Mouse (Mus musculus) CH12.LX (cell line): Measurements from ENCODE around the gene Sp7. TPM values are rescaled to one million over a fixed set of nuclear protein-coding genes. Genes with fewer than 3 reads are reported as not detected.

Source experiments
- DNase-seq: peaks from one replicate; pipeline ENCODE4 v3.0.0-alpha.2; 2013; ENCODE audit errors: extremely low read depth
- H3K27ac ChIP-seq: 2 replicates; pipeline ENCODE4 v1.5.1; 2012; ENCODE audit warnings: low read depth, mild to moderate bottlenecking, control low read depth, moderate library complexity; ENCODE audit not compliant: insufficient read depth
- H3K27me3 ChIP-seq: replicated peaks from 2 replicates; pipeline ENCODE3; 2012; ENCODE audit warnings: inconsistent platforms
- H3K36me3 ChIP-seq, 2 experiments: replicated peaks in 1 of 2; 2 replicates each; pipeline versions ENCODE3 to v1.6.1; 2012; ENCODE audit warnings: inconsistent platforms in 1 of 2, low read length in 1 of 2, mild to moderate bottlenecking in 1 of 2, mixed read lengths in 1 of 2, moderate library complexity in 1 of 2; ENCODE audit not compliant: control insufficient read depth in 1 of 2, insufficient read depth in 1 of 2
- H3K4me1 ChIP-seq, 2 experiments: 2 replicates each; pipeline ENCODE4 v1.6.1; 2012; ENCODE audit warnings: inconsistent platforms in 1 of 2, moderate library complexity in 1 of 2; ENCODE audit not compliant: insufficient read depth in 2 of 2, control insufficient read depth in 1 of 2
- H3K4me2 ChIP-seq: 2 replicates; pipeline ENCODE4 v1.6.1; 2012; ENCODE audit warnings: low read depth, mild to moderate bottlenecking, control low read depth; ENCODE audit not compliant: poor library complexity, insufficient read depth, severe bottlenecking
- H3K4me3 ChIP-seq, 3 experiments: fragments of 150-350 bp in 1 of 3; sonication (generic) in 1 of 3; replicated peaks in 1 of 3; 2 replicates each; pipeline versions ENCODE3 to v1.5.1; 2011 to 2012; ENCODE audit warnings: low read depth in 2 of 3, low read length in 2 of 3, mild to moderate bottlenecking in 2 of 3, moderate library complexity in 2 of 3, control low read depth in 1 of 3, improper control_type of control experiment in 1 of 3, inconsistent platforms in 1 of 3, mixed read lengths in 1 of 3; ENCODE audit not compliant: poor library complexity in 1 of 3
- H3K79me2 ChIP-seq: replicated peaks from 2 replicates; pipeline ENCODE4 v1.6.1; 2012; ENCODE audit warnings: mild to moderate bottlenecking, moderate library complexity; ENCODE audit not compliant: control insufficient read depth, poor library complexity, insufficient read depth, severe bottlenecking; ENCODE audit errors: extremely low read depth
- H3K9ac ChIP-seq: 2 replicates; pipeline ENCODE4 v1.6.1; 2012; ENCODE audit warnings: low read depth, mild to moderate bottlenecking, control low read depth, moderate library complexity; ENCODE audit not compliant: insufficient read depth
- H3K9me3 ChIP-seq: replicated peaks from 2 replicates; pipeline ENCODE3; 2012; ENCODE audit warnings: low read length, inconsistent platforms, mixed read lengths
- BHLHE40 ChIP-seq: IDR thresholded peaks from 2 replicates; pipeline ENCODE4 v1.6.1; 2011; ENCODE audit warnings: mild to moderate bottlenecking, low read depth, low read length, improper control_type of control experiment
- CHD1 ChIP-seq: IDR thresholded peaks from 2 replicates; pipeline ENCODE4 v1.6.1; 2012; ENCODE audit warnings: low read depth, low read length, improper control_type of control experiment, inconsistent platforms
- CHD2 ChIP-seq: IDR thresholded peaks from 2 replicates; pipeline ENCODE4 v1.6.1; 2011; ENCODE audit warnings: low read length, improper control_type of control experiment
- CTCF ChIP-seq, 2 experiments: IDR thresholded peaks in 1 of 2; conservative IDR thresholded peaks in 1 of 2; 2 replicates each; pipeline ENCODE4 v1.5.1; 2011 to 2012; ENCODE audit warnings: low read depth in 2 of 2, low read length in 2 of 2, improper control_type of control experiment in 1 of 2, inconsistent platforms in 1 of 2, mild to moderate bottlenecking in 1 of 2, moderate library complexity in 1 of 2
- E2F4 ChIP-seq: IDR thresholded peaks from 2 replicates; pipeline ENCODE4 v1.6.1; 2011; ENCODE audit warnings: low read depth, low read length, improper control_type of control experiment; ENCODE audit not compliant: insufficient replicate concordance
- ELF1 ChIP-seq: IDR thresholded peaks from 2 replicates; pipeline ENCODE4 v1.6.1; 2014; ENCODE audit warnings: low read depth, mild to moderate bottlenecking, inconsistent platforms, low read length, improper control_type of control experiment
- EP300 ChIP-seq: IDR thresholded peaks from 2 replicates; pipeline ENCODE4 v1.6.1; 2011; ENCODE audit warnings: low read length, improper control_type of control experiment
- ETS1 ChIP-seq: conservative IDR thresholded peaks from 2 replicates; pipeline ENCODE4 v1.6.1; 2012; ENCODE audit warnings: low read depth, mild to moderate bottlenecking, inconsistent platforms, low read length, improper control_type of control experiment, moderate library complexity
- HCFC1 ChIP-seq: IDR thresholded peaks from 2 replicates; pipeline ENCODE4 v1.6.1; 2012; ENCODE audit warnings: low read depth, mild to moderate bottlenecking, inconsistent platforms, low read length, improper control_type of control experiment
- IRF4 ChIP-seq: IDR thresholded peaks from 2 replicates; pipeline ENCODE4 v1.6.1; 2014; ENCODE audit warnings: low read depth, mild to moderate bottlenecking, inconsistent platforms, low read length, improper control_type of control experiment
- JUN ChIP-seq: IDR thresholded peaks from 2 replicates; pipeline ENCODE4 v1.6.1; 2011; ENCODE audit warnings: low read depth, mild to moderate bottlenecking, low read length, improper control_type of control experiment, moderate library complexity; ENCODE audit not compliant: insufficient read depth
- JUND ChIP-seq: conservative IDR thresholded peaks from 2 replicates; pipeline ENCODE4 v1.6.1; 2011; ENCODE audit warnings: low read depth, low read length, improper control_type of control experiment
- KAT2A ChIP-seq: IDR thresholded peaks from 2 replicates; pipeline ENCODE4 v1.6.1; 2012; ENCODE audit warnings: low read length, improper control_type of control experiment, inconsistent platforms; ENCODE audit not compliant: insufficient replicate concordance
- MAFK ChIP-seq: IDR thresholded peaks from 2 replicates; pipeline ENCODE4 v1.6.1; 2011; ENCODE audit warnings: low read length, improper control_type of control experiment; ENCODE audit not compliant: insufficient replicate concordance
- MAZ ChIP-seq: IDR thresholded peaks from 2 replicates; pipeline ENCODE4 v1.6.1; 2012; ENCODE audit warnings: low read depth, mild to moderate bottlenecking, inconsistent platforms, low read length, improper control_type of control experiment, moderate library complexity
- MEF2A ChIP-seq: IDR thresholded peaks from 2 replicates; pipeline ENCODE4 v1.6.1; 2014; ENCODE audit warnings: low read depth, mild to moderate bottlenecking, inconsistent platforms, low read length, improper control_type of control experiment, borderline replicate concordance
- MXI1 ChIP-seq: IDR thresholded peaks from 2 replicates; pipeline ENCODE4 v1.6.1; 2011; ENCODE audit warnings: mild to moderate bottlenecking, low read depth, low read length, improper control_type of control experiment
- MYC ChIP-seq: IDR thresholded peaks from 2 replicates; pipeline ENCODE4 v1.6.1; 2011; ENCODE audit warnings: low read depth, mild to moderate bottlenecking, improper control_type of control experiment, low read length
- NELFE ChIP-seq: IDR thresholded peaks from 2 replicates; pipeline ENCODE4 v1.6.1; 2011; ENCODE audit warnings: low read depth, low read length, improper control_type of control experiment
- NRF1 ChIP-seq: IDR thresholded peaks from 2 replicates; pipeline ENCODE4 v1.6.1; 2014; ENCODE audit warnings: low read depth, mild to moderate bottlenecking, inconsistent platforms, low read length, improper control_type of control experiment, moderate library complexity
- POLR2AphosphoS2 ChIP-seq: IDR thresholded peaks from 2 replicates; pipeline ENCODE4 v1.6.1; 2011; ENCODE audit warnings: low read depth, low read length, improper control_type of control experiment
- RAD21 ChIP-seq: IDR thresholded peaks from 2 replicates; pipeline ENCODE4 v1.6.1; 2011; ENCODE audit warnings: low read depth, mild to moderate bottlenecking, low read length, improper control_type of control experiment, moderate library complexity
- RCOR1 ChIP-seq: conservative IDR thresholded peaks from 2 replicates; pipeline ENCODE4 v1.6.1; 2012; ENCODE audit warnings: low read depth, mild to moderate bottlenecking, inconsistent platforms, low read length, improper control_type of control experiment
- SIN3A ChIP-seq: IDR thresholded peaks from 2 replicates; pipeline ENCODE4 v1.6.1; 2012; ENCODE audit warnings: low read length, improper control_type of control experiment, inconsistent platforms
- SMC3 ChIP-seq: IDR thresholded peaks from 2 replicates; pipeline ENCODE4 v1.6.1; 2011; ENCODE audit warnings: low read depth, low read length, improper control_type of control experiment
- TBP ChIP-seq: conservative IDR thresholded peaks from 2 replicates; pipeline ENCODE4 v1.6.1; 2011; ENCODE audit warnings: low read depth, low read length, improper control_type of control experiment
- UBTF ChIP-seq: IDR thresholded peaks from 2 replicates; pipeline ENCODE4 v1.6.1; 2012; ENCODE audit warnings: low read depth, mild to moderate bottlenecking, inconsistent platforms, low read length, improper control_type of control experiment, moderate library complexity
- USF1 ChIP-seq: IDR thresholded peaks from 2 replicates; pipeline ENCODE4 v1.6.1; 2014; ENCODE audit warnings: low read depth, mild to moderate bottlenecking, inconsistent platforms, low read length, improper control_type of control experiment
- USF2 ChIP-seq: conservative IDR thresholded peaks from 2 replicates; pipeline ENCODE4 v1.6.1; 2011; ENCODE audit warnings: low read depth, low read length, improper control_type of control experiment
- ZC3H11A ChIP-seq: IDR thresholded peaks from 2 replicates; pipeline ENCODE4 v1.6.1; 2012; ENCODE audit warnings: low read depth, mild to moderate bottlenecking, inconsistent platforms, low read length, improper control_type of control experiment
- ZKSCAN1 ChIP-seq: IDR thresholded peaks from 2 replicates; pipeline ENCODE4 v1.6.1; 2012; ENCODE audit warnings: low read depth, inconsistent platforms, low read length, improper control_type of control experiment, borderline replicate concordance
- ZNF384 ChIP-seq: IDR thresholded peaks from 2 replicates; pipeline ENCODE4 v1.6.1; 2012; ENCODE audit warnings: low read depth, low read length, improper control_type of control experiment, inconsistent platforms
- dilution Hi-C: fragments of 300-500 bp; cut with MboI; formaldehyde crosslinking; loops from 2 replicates; pipeline ENCODE4 v1.14.3; 2020; ENCODE audit warnings: low sequenced_read_pairs; ENCODE audit not compliant: extremely low pct_unique_long_range_greater_than_20kb, extremely low pct_ligation_motif_present
- in situ Hi-C: fragments of 300-500 bp; cut with MboI; formaldehyde crosslinking; loops from 3 replicates; pipeline ENCODE4 v1.14.3; 2019; ENCODE audit warnings: low sequenced_read_pairs, low pct_ligation_motif_present, low pct_unique_long_range_greater_than_20kb, mixed read lengths
- polyA plus RNA-seq: library from polyadenylated mRNA; unstranded; fragments of >175 nt; gene quantifications from 2 replicates; pipeline ENCODE4 v1.2.1, GENCODE M21; 2012; ENCODE audit warnings: low read depth; ENCODE audit not compliant: insufficient read length
- total RNA-seq, 2 experiments: library from RNA; depleted of rRNA; stranded (reverse); fragments of 300-350 nt in 1 of 2; fragments of >200 nt in 1 of 2; gene quantifications; 2 replicates each; pipeline ENCODE4 v1.2.3; 2012 to 2014

The Sp7 gene
- total and polyA plus RNA-seq, 3 experiments: not detected

DNA sequence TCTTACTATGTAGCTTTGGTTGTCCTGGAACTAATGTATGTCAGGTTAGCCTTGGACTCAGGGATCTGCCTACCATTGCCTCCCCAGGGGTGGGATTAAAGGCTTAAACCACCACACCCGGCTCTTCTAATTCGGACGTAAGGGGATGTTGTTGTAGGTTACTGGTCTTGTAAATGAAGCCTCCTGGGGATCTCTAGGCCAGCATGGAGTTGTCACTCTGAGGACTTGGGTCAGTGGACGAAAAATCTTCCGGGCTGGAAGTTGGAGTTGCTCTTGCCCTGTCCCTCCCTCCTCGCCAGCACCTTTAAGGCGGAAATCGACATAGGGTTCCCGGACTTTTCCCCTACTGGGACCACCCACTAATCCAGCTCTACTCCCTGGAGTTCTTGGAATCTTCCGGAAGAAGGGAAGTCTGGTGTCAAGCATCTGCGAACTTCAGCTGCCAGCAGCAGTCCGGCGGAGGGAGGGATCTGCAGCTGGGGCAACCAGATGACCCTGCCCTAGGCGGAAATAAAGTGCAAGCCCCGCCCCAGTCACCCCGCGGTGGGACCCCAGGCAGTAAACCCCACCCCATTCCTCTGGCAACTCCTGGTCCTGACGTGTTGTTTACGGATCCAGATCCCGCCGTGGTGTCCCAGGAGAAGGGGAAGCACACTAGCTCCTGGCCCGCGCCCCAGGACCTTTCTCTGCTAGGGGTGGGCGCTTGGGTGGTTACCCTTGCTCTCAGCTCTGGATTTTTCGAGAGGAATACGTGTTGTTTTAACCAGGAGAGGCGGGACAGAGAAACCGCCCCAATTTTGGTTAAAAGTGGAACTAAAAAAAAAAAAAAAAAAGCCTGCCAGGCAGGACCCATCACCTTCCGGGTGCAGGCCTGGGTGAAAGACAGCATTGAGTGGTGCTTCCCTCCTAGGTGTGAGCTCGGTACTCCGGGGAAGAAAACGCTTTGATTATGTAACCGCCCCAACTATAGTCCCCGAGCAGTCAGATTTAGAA is 32.5 kb upstream of the Sp7 start (continued):
- TF ChIP-seq SMC3 (no peak), ZC3H11A (no peak), IRF4 (no peak; the same call in 1 of the 2 replicates), MAZ (peak; percentile 81), ETS1 (peak; percentile 8; the same call in 1 of the 2 replicates), RCOR1 (no peak), MYC (no peak), EP300 (0 out of 2 replicates have a peak, but pooled peaks have one; percentile 6), CHD1 (peak; percentile 74; the same call in 1 of the 2 replicates)

DNA sequence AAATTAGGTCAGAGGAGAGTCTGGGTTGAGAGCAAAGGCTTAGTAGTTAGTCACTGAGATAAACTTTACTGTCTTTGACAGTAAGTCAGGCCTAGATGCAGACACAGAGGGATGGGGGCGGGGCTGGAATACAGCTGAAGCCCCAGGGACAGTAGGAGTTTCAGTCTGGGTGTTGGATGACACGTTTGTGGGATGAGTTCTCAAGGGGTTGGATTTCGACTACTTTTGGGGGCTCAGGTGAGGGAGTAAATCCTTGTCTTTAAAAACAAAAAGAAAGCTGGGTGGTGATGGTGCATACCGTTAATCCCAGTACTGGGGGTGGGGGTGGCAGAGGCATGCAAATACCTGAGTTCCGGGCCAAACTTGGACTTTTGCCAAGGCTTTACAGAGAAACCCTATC is 31.6 kb upstream of the Sp7 start:
- H3K9me3 ChIP-seq: no peaks in the 10 kb centered on the region
- no peaks in the 10 kb centered on the region for H3K36me3 ChIP-seq
- H3K4me2 ChIP-seq: peak overlapping the region; percentile 87
- peak overlapping the region; percentile 88; the same call in 1 of the 2 replicates for H3K9ac ChIP-seq
- H3K27me3 ChIP-seq: no peaks in the 10 kb centered on the region
- 0 out of 2 replicates have a peak, but pooled peaks have one; percentile 11 for TF ChIP-seq HCFC1
- no peak for TF ChIP-seq KAT2A
- TF ChIP-seq SMC3: no peak
- TF ChIP-seq USF2: no peak
- no peak for TF ChIP-seq USF1
- TF ChIP-seq RCOR1: no peak
- peak; percentile 58 for TF ChIP-seq IRF4
- TF ChIP-seq JUND: no peak
- no peak for TF ChIP-seq CHD1
- TF ChIP-seq POLR2AphosphoS2: no peak
- TF ChIP-seq ZC3H11A: no peak
- TF ChIP-seq EP300: peak; percentile 39; the same call in 1 of the 2 replicates
- TF ChIP-seq CHD2: peak; percentile 80
- TF ChIP-seq MEF2A: no peak
- TF ChIP-seq CTCF (conservative IDR thresholded peaks at IDR 0.05 in 1 of 2, IDR thresholded peaks at IDR 0.05 in 1 of 2; ENCODE audit: low read depth in 2 of 2, low read length in 2 of 2): no peak
- TF ChIP-seq MAFK: no peak
- no peak for TF ChIP-seq SIN3A
- peak; percentile 8; the same call in 1 of the 2 replicates for TF ChIP-seq NRF1
- TF ChIP-seq ZNF384: no peak; the same call in 1 of the 2 replicates
- TF ChIP-seq MYC: no peak
- TF ChIP-seq E2F4: no peak
- TF ChIP-seq NELFE: 0 out of 2 replicates have a peak, but pooled peaks have one; percentile 12
- 0 out of 2 replicates have a peak, but pooled peaks have one; percentile 47 for TF ChIP-seq MAZ
- peak; percentile 57 for TF ChIP-seq BHLHE40
- no peak for TF ChIP-seq UBTF
- TF ChIP-seq MXI1: peak; percentile 23; the same call in 1 of the 2 replicates
- TF ChIP-seq JUN: no peak
- TF ChIP-seq ZKSCAN1: no peak
- TF ChIP-seq TBP: 0 out of 2 replicates have a peak, but pooled peaks have one; percentile 5
- peak; percentile 20; the same call in 1 of the 2 replicates for TF ChIP-seq ETS1
- no peak for TF ChIP-seq RAD21
- no peak for TF ChIP-seq ELF1
- peaks cover 5 to 29% of the 10 kb centered on the region in 2 experiments; a peak in 3 of 4 replicates for H3K4me1 ChIP-seq
- in situ Hi-C loops (no loop called here), dilution Hi-C loops (no loop called here)
- H3K27ac ChIP-seq: no peak overlapping the region
- H3K4me3 ChIP-seq: peak overlapping the region in 2 of 3 experiments; percentile 72 to 80
- peak; percentile 48 for DNase-seq
- no peaks in the 10 kb centered on the region for H3K79me2 ChIP-seq
